Mouse (Mus musculus): ENCODE results near the gene Pla2g2f. TPM values are rescaled to one million over a fixed set of nuclear protein-coding genes. Genes with fewer than 3 reads are reported as not detected.

The Pla2g2f gene
- polyA plus RNA-seq, 1 experiment from 2014 or later, result 0.74 TPM

GRCm38 (mm10) chr4:138711051-138711820 is 46.2 kb downstream of the Pla2g2f start:
- H3K9ac ChIP-seq, result no peak overlapping the region
- ATAC-seq (ENCODE audit: low FRiP score, low read depth), result no peak
- peaks cover 2% of the 10 kb centered on the region; the same call in 1 of the 2 replicates for H3K27me3 ChIP-seq
- WGBS, result 64% methylated on average over 17 of the region's 17 CpGs
- H3K9me3 ChIP-seq, result no peaks in the 10 kb centered on the region
- no peaks in the 10 kb centered on the region for H3K4me1 ChIP-seq
- no peak overlapping the region for H3K27ac ChIP-seq
- H3K4me3 ChIP-seq, result no peak overlapping the region
- H3K36me3 ChIP-seq, result no peaks in the 10 kb centered on the region
- no peak overlapping the region for H3K4me2 ChIP-seq (replicated peaks)

DNA sequence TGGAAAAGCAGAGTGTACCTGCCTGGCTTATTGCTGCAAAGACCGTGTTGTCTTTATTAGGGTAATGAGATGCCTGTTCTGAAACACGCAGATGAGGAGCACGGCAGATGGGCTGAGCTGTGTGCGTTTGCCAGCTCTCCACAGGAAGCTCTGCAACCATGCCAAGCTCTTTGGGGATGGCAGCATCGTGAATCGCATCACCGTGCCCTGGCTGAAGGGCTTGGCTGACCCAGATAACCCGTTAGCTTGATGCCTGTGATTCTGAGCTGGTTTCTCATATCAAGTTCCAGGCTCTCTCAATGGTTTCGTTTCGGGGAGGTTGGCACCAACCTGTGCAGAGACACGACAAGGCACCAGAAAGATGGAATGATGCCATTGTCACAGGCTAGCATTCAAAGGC is 46.8 kb downstream of the Pla2g2f start:
- no peak for ATAC-seq (ENCODE audit: low FRiP score, low read depth)
- H3K27ac ChIP-seq, result no peak overlapping the region
- no peak overlapping the region for H3K4me2 ChIP-seq (replicated peaks)
- no peak overlapping the region for H3K9ac ChIP-seq
- no peaks in the 10 kb centered on the region for H3K4me1 ChIP-seq
- H3K9me3 ChIP-seq, result no peaks in the 10 kb centered on the region
- H3K27me3 ChIP-seq, result peaks cover 2% of the 10 kb centered on the region; the same call in 1 of the 2 replicates
- no peaks in the 10 kb centered on the region for H3K36me3 ChIP-seq
- no peak overlapping the region for H3K4me3 ChIP-seq
- WGBS, result 87% methylated on average over 11 of the region's 11 CpGs

DNA sequence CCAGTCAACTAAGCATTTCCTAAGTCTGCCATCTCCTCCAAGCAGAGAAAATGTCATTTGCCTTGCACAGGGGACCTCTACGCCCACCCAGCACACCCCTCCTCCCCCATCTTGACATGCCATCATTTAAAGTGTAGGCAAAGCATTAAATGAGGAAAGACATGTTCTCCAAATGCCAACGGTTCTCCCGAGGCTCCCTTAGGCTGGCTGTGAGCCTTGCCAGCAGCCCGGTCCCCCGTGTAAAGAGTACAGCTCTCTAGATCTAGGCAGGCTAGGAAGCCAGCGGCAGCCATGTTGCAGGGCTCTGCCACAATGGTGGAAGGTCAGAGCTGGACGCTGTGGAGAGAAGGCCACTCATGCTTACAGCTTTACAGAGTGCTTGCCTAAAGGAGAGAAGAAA is 47.5 kb downstream of the Pla2g2f start:
- 75% methylated on average over 7 of the region's 7 CpGs for WGBS
- Histone ChIP-seq H3K4me3 (no peak overlapping the region), H3K9ac (no peak overlapping the region), H3K9me3 (no peaks in the 10 kb centered on the region), H3K4me1 (no peaks in the 10 kb centered on the region), H3K4me2 (replicated peaks) (no peak overlapping the region), H3K27ac (no peak overlapping the region), H3K36me3 (no peaks in the 10 kb centered on the region), H3K27me3 (peaks cover 2% of the 10 kb centered on the region; the same call in 1 of the 2 replicates)
- ATAC-seq (ENCODE audit: low FRiP score, low read depth), result no peak

DNA sequence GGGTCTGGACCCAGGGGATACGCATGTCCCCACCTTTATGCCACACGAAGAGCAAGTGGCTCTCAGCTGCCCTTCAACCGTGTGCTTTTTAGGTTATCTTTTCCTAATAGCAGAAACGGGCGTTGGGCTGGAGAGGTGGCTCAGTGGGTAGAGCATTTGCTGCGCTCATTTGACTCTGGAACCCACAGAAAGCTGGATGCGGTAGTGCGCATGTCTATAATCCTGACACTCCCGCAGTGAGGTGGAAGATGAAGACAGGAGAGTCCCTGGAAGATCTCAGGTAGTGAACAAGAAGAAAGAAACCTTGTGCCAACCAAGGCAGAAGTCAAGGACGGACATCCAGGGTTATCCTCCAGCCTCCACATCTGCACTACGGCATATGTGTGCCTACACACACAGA is 48.2 kb downstream of the Pla2g2f start:
- peaks cover 2% of the 10 kb centered on the region; the same call in 1 of the 2 replicates for H3K27me3 ChIP-seq
- H3K4me1 ChIP-seq, result no peaks in the 10 kb centered on the region
- no peaks in the 10 kb centered on the region for H3K36me3 ChIP-seq
- H3K4me3 ChIP-seq, result no peak overlapping the region
- WGBS, result 78% methylated on average over 11 of the region's 11 CpGs
- H3K9ac ChIP-seq, result no peak overlapping the region
- H3K4me2 ChIP-seq (replicated peaks), result no peak overlapping the region
- no peak overlapping the region for H3K27ac ChIP-seq
- H3K9me3 ChIP-seq, result no peaks in the 10 kb centered on the region
- no peak for ATAC-seq (ENCODE audit: low FRiP score, low read depth)

DNA sequence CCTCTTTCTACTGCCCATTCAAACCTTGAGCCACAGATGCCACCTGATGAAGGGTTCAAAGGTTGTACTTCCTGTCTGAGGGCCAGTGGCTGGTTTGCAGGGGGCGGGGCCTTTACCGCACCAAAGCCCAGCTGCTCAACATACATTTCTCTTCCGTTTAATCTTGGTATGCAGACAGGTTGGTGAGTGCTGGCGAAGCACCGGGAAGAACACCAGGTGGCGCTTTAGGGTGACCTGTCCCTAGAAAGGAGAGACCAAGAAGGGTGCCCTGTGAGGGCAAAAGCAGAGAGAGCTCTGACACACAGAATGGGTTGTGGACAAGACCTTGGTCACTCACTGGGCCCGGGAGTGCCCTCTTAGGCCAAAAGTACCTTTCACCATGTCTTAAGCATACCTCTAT is 48.8 kb downstream of the Pla2g2f start:
- Histone ChIP-seq H3K36me3 (no peaks in the 10 kb centered on the region), H3K27me3 (peaks cover 2% of the 10 kb centered on the region; the same call in 1 of the 2 replicates), H3K9ac (no peak overlapping the region), H3K4me2 (replicated peaks) (no peak overlapping the region), H3K4me3 (no peak overlapping the region), H3K9me3 (no peaks in the 10 kb centered on the region), H3K4me1 (no peaks in the 10 kb centered on the region), H3K27ac (no peak overlapping the region)
- no peak for ATAC-seq (ENCODE audit: low FRiP score, low read depth)
- WGBS, result 8% methylated on average over 7 of the region's 7 CpGs

GRCm38 (mm10) chr4:138706620-138707019 is 50.8 kb downstream of the Pla2g2f start:
- no peak overlapping the region for H3K9ac ChIP-seq
- WGBS, result 93% methylated on average over 8 of the region's 8 CpGs
- no peak overlapping the region for H3K27ac ChIP-seq
- no peak overlapping the region for H3K4me3 ChIP-seq
- H3K36me3 ChIP-seq, result no peaks in the 10 kb centered on the region
- H3K4me2 ChIP-seq (replicated peaks), result no peak overlapping the region
- ATAC-seq (ENCODE audit: low FRiP score, low read depth), result no peak
- H3K9me3 ChIP-seq, result no peaks in the 10 kb centered on the region
- H3K4me1 ChIP-seq, result no peaks in the 10 kb centered on the region
- H3K27me3 ChIP-seq, result no peaks in the 10 kb centered on the region

DNA sequence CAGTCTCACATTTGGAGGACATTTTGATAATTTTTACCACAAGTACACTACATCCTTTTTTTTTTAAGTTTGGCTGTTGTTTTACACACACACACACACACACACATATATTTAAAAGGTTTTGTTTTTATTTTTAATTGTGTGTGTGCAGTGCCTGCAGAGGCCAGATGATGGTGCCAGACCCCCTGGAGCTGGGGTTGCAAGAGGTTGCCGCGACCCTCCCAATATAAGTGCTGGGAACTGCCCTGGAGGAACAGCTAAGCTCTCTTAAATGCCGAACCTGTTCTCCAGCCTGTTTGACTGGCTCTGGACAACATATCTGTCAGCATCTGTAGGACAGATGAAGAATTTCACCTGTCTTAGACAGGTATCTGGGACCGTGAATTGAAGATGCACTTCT is 53.3 kb downstream of the Pla2g2f start:
- H3K9ac ChIP-seq, result no peak overlapping the region
- no peak for ATAC-seq (ENCODE audit: low FRiP score, low read depth)
- no peak overlapping the region for H3K27ac ChIP-seq
- no peaks in the 10 kb centered on the region for H3K4me1 ChIP-seq
- 0 out of 2 replicates have a peak, but pooled peaks cover 3% of the 10 kb centered on the region for H3K27me3 ChIP-seq
- no peaks in the 10 kb centered on the region for H3K36me3 ChIP-seq
- no peak overlapping the region for H3K4me2 ChIP-seq (replicated peaks)
- no peak overlapping the region for H3K4me3 ChIP-seq
- WGBS, result 72% methylated on average over 4 of the region's 4 CpGs
- H3K9me3 ChIP-seq, result no peaks in the 10 kb centered on the region

GRCm38 (mm10) chr4:138703591-138703990 is 53.8 kb downstream of the Pla2g2f start:
- no peaks in the 10 kb centered on the region for H3K36me3 ChIP-seq
- H3K27me3 ChIP-seq, result 0 out of 2 replicates have a peak, but pooled peaks cover 3% of the 10 kb centered on the region
- 41% methylated on average over 7 of the region's 7 CpGs for WGBS
- no peaks in the 10 kb centered on the region for H3K9me3 ChIP-seq
- no peak overlapping the region for H3K27ac ChIP-seq
- ATAC-seq (ENCODE audit: low FRiP score, low read depth), result no peak
- no peak overlapping the region for H3K4me2 ChIP-seq (replicated peaks)
- H3K4me3 ChIP-seq, result no peak overlapping the region
- H3K4me1 ChIP-seq, result no peaks in the 10 kb centered on the region
- H3K9ac ChIP-seq, result no peak overlapping the region

GRCm38 (mm10) chr4:138702528-138702927 is 54.9 kb downstream of the Pla2g2f start:
- no peaks in the 10 kb centered on the region for H3K36me3 ChIP-seq
- no peak overlapping the region for H3K4me2 ChIP-seq (replicated peaks)
- H3K9ac ChIP-seq, result no peak overlapping the region
- no peak for ATAC-seq (ENCODE audit: low FRiP score, low read depth)
- H3K27me3 ChIP-seq, result 0 out of 2 replicates have a peak, but pooled peaks cover 6% of the 10 kb centered on the region
- H3K4me1 ChIP-seq, result no peaks in the 10 kb centered on the region
- WGBS, result 78% methylated on average over 8 of the region's 8 CpGs
- H3K4me3 ChIP-seq, result no peak overlapping the region
- no peak overlapping the region for H3K27ac ChIP-seq
- H3K9me3 ChIP-seq, result no peaks in the 10 kb centered on the region

GRCm38 (mm10) chr4:138702031-138702430 is 55.4 kb downstream of the Pla2g2f start:
- Histone ChIP-seq H3K36me3 (no peaks in the 10 kb centered on the region), H3K4me2 (replicated peaks) (no peak overlapping the region), H3K27ac (no peak overlapping the region), H3K4me1 (no peaks in the 10 kb centered on the region), H3K27me3 (peaks cover 7% of the 10 kb centered on the region; the same call in 1 of the 2 replicates), H3K9me3 (no peaks in the 10 kb centered on the region), H3K4me3 (no peak overlapping the region), H3K9ac (no peak overlapping the region)
- 66% methylated on average over 2 of the region's 2 CpGs for WGBS
- ATAC-seq (ENCODE audit: low FRiP score, low read depth), result no peak

- H3K4me3 ChIP-seq, result no peak overlapping the region
- no peak overlapping the region for H3K27ac ChIP-seq
- WGBS, result 62% methylated on average over 8 of the region's 8 CpGs
- no peaks in the 10 kb centered on the region for H3K9me3 ChIP-seq
- no peaks in the 10 kb centered on the region for H3K4me1 ChIP-seq
- H3K4me2 ChIP-seq (replicated peaks), result no peak overlapping the region
- no peak overlapping the region for H3K9ac ChIP-seq
- peaks cover 16% of the 10 kb centered on the region for H3K27me3 ChIP-seq
- no peaks in the 10 kb centered on the region for H3K36me3 ChIP-seq
- no peak for ATAC-seq (ENCODE audit: low FRiP score, low read depth)
Observed at GRCm38 (mm10) chr4:138701111-138701510, 56.3 kb downstream of the Pla2g2f start.

Measured in limb, embryonic 13.5 days (tissue).